Mouse (Mus musculus): ENCODE measurements around the gene Slc35f3. TPM values are rescaled to one million over a fixed set of nuclear protein-coding genes. Genes with fewer than 3 reads are reported as not detected.

The Slc35f3 gene
- 10 to 100 TPM; 40.2 to 45.2 TPM for total RNA-seq (2021)
- long read RNA-seq, transcript Slc35f3-201 (7 exons, 2,309 nt): major isoform, 45 of 70 reads
- long read RNA-seq, partial matches to known transcripts: 4 of 70 reads
- long read RNA-seq, other reads (novel, unspliced or antisense): 21 of 70 reads

DNA sequence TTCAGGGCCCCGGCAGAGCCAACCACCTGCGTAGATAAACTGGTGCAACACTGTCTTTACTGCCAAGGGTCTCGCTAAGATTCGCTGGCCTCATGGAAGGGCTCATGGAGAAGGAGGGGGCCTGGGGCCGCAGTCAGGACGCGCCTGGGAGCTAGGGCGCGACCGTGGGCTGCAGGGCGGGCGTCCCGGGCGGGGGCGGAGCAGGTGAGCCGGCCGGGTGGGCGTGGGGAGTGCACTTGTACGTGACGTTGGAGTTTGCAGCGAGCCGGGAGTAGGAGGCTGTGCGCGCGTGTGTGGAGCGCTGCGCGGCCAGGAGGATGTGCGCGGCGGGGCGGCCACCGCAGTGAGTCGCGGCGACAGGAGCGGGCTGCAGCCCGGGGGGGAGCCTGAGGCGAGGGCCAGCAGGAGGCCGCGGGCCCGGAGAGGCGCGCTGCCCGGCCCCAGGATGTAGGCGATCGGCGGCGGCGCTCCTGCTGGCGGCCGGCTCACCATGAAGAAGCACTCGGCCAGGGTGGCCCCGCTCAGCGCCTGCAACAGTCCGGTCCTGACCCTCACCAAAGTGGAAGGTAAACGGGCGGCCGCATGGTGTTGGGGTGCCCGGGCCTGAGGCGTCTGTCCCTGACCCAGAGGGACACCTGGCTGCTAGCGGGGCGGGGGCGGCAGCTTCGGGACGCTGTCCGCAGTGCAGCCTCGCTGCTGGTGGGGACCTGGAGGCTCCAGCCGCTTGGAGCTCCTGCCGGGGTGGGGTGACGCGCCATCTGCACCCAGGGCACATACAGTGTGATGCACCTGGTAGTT is at the start of gene Slc35f3:
Slc35f3 (plus strand) TSS at position 263 of the 798 bp plus-strand sequence.
- peak; percentile 61 to 77 for DNase-seq (ENCODE audit: low spot score in 2 of 2)

DNA sequence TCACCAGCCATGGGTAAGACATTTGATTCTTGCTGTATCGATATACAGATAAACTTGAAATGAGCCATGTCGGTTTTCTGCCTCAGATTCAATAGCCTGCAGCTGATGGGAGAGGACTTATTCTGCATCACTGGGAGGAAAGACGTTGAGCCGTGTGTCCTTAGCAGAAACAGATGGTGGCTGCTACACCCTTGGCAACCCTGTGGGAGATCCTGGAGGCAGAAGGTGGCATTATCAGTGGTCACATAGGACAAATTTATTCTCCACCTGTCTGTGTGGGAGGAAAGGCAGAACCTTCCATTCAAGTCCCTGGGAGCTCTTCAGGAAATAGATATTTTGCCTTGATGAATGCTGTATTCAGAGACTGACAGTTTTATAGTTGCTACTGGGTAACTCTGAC is 47.9 kb upstream of the Slc35f3 start:
- DNase-seq (ENCODE audit: low spot score in 2 of 2): no peak

DNA sequence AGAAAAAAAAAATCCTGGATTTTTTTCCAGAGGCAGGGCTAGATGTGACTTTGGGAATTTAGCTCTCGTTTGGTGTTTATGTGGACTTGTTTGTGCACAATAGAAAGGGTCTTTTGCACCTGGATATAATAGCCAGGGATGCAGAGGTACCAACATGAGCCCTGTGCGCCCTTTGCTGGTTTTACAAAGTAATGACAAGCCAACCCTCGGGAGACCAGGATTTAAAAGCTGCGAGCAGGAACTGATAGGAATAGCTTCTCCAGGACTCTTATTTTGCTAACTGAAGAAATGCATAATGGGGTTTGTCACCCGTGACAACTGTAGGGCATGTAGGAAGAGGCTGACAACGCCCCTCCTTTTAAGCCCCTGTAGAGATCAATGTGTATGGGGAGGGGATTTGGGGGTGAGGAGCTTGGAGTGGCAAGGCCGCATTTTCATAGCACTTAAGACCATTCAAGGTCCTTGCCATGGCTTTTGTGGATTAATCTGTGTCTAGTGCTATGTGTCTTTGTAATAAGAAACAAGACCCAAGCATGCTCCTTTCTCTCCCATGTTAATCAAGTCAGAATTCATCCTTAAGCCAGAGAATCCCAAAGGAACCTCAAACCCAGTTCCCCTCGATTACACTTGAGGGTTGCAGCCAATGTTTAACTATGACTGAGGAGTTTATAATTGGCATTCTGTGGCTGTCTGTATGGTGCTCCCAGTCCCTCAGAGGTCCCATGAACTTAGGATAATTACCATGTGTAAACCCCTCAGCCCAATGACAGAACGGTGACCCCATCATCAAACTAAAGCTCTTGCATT is 41.6 kb upstream of the Slc35f3 start:
- no peak for DNase-seq (ENCODE audit: low spot score in 2 of 2)

DNA sequence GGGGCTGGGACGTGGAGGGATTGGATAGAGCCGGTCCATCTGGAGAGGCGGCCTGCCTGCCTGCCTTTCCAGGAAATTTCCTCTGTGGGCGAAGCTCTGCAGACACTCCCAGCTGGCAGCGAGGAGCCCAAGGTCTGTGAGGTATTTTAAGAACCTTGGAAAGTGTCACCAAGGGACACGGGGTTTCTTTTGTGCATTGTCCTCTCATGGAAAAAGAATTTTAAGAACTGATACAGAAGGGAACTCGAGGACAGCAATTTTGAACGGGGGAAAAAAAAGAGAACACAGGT is 41.0 kb upstream of the Slc35f3 start:
- no peak for DNase-seq (ENCODE audit: low spot score in 2 of 2)

DNA sequence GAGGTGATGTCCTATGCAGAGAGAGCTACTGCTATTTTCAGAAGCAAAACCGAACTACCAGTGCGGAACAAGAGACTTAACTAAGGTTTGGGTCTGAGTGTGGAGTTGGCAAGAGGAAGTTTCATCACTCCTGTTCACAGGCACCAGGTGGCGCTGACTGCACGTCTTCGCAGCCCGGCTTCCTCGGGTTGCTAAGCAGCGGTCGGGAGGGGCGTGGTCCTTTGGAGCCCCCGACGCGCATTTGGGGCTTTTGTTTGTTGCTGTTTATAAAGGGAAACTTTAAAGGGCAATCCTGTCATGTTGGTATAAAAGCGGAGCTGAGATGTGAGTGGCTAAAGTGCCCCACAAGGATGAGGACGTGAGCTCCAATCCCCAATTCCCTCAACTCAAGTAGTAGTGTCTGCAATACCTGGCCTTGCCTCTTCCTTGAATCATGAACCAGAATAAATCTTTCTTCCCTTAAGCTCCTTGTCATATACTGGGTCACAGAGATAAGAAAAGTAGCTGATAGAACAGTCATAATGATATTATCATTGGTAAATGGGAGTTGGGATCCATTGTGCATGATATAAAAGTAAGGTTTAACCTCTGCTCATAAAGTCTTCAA is 40.1 kb upstream of the Slc35f3 start:
- peak; percentile 69 to 86 for DNase-seq (ENCODE audit: low spot score in 2 of 2)

DNA sequence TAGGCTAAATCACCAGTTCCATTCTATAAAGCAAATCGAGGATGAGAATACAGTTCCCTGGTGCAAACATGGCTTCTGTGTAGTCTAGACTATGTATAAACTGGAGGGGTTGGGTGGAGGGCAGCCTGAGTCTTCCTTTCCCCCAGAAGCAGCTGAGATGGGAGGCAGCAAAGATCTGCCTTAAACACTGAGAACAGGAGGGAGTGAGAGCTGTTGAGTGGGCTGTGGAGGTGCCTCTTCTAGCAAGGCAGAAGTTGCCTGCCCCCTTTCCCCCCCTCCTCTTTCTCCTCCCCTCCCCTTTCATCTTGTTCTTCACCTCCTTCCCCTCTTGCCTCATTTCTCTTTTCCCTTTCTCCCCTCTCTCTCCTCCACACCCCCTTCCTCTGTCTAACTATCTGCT is 33.2 kb upstream of the Slc35f3 start:
- DNase-seq (ENCODE audit: low spot score in 2 of 2): no peak

DNA sequence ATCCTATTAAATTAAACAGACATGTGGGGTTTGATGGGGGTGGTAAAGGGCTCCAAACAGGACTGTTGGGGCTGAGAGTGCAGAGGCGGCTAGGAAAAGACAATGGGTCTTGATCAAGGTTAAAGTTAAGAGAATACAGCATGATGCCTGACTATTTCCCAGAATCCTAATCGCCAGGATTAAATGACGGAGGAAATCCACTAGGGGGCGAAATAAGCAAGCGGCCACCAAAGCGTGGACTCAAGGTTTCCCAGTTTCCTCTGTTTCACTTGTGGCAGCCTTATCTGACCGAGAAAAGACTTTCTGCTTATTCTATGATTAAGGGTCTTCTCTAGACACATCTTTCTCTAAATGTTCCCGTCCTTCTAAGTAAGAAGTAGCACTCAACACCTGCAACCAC is 31.2 kb upstream of the Slc35f3 start:
- no peak for DNase-seq (ENCODE audit: low spot score in 2 of 2)

DNA sequence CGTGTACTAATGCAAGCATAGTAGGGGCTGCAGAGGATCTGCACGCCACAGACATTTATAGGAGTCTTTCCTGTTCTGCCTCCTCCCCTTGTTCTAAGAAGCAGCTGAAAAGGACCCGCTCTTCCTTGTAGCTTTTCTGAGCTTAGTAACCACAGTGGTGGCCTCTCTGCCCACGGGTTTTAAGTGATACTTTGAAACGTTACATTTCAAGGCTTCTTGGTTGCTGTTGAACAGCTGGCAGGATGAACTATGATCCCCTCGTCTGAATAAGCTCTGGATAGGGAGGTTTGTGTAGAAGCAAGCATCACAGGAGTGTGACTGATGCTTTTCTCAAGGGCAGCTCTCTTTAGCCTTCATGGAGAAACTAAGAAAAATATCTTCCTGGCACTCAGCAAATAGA is 28.6 kb upstream of the Slc35f3 start:
- DNase-seq (ENCODE audit: low spot score in 2 of 2): no peak

DNA sequence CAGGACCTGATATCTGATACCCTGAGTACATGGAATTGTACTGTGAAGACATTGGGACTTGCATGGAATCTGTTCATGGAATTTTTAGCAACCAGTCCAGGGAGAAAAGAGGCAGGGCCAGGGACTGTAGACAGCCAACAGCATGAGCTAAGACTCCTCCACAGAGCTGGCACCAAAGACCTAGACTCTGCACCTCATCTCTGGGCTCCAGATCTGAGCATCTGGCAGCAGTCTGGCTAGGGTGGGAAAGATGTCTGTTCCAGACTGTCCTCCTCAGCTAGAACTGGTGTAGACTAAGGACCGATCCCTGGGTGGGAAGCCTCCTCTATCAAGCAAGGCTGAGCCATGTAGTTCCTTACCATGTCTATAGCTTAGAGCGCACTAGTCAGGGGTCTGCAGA is 25.9 kb upstream of the Slc35f3 start:
- DNase-seq (ENCODE audit: low spot score in 2 of 2): peak in 1 of 2 experiments; percentile 43

DNA sequence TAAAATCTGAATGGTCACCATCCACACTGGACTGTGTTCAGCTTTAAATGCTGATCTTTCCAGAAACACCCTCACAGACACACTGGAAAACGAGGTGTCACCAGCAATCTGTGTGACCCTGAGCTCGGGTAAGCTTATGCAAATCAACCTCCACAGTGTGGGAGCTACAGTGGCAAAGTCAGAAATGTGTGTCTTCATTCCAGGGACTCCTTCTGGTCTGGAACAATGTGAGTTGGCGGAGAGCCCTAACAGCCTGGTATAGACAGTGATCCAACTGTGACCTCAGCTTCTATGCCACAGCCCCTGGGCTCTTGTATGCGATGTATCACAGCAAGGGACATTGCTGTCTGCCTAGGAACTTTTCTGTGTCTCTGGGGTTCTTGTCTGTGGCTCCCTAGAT is 25.3 kb upstream of the Slc35f3 start:
- peak in 1 of 2 experiments; percentile 64 for DNase-seq (ENCODE audit: low spot score in 2 of 2)

DNA sequence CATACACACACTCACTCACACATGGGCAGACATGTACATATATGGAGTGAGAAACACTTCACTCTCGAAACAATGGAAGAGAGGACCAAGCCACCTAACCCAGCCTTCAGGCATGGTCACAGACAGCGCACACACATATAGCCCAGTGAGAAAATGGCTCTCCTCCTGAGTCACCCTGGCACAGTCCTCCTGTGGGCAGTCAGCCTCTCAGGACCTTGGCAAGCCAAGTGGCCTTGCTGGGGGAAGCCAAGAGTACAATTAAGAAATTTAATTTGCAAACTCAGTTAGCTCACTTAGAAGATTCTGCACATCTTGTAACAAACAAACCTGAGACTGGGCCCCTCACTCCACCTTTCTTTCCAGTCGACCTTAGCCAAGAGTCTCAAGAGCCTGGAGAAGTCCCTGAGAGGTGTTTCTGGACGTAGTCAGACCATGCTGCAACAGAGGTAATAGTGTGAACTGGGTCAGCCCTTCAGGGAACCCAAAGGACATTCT is 23.4 kb upstream of the Slc35f3 start:
- no peak for DNase-seq (ENCODE audit: low spot score in 2 of 2)

DNA sequence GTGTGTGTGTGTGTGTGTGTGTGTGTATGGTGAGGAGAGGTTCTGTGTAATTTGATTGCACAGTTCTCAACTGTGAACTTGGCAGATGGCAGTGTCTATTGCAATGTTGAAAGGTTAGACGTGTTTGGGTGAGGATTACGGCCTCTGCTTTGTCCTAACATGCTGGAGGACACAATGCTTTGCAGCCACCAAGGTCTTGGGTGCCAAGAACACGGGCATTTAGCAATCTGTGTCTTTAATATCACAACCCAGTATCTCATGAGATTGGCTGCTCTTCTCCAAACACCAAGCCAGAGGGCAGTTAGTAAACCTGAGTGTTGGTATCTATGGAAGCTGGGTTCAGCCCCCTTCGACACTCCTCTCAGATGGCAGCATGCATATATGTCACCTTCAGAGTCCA is 22.5 kb upstream of the Slc35f3 start:
- DNase-seq (ENCODE audit: low spot score in 2 of 2): no peak

DNA sequence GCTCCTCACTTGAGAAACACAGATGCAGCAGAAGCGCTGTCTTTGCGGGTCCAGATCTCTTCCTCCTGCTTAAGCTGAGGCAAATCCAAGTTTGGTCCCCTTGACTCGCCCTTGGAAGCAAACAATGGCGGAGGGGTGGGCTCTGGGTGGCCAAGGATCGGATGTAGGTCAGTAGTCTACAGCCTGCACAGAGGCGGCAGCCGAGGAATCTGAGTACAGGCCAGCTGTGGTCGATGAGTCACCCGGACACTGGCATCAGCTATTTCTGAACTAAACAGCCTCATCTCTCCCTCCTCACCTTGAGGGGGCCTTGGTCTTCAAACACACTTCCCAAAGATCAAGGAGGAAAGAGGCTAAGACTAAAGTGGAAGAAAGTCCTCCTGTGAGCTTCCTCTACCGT is 6.4 kb upstream of the Slc35f3 start:
- DNase-seq (ENCODE audit: low spot score in 2 of 2): no peak

DNA sequence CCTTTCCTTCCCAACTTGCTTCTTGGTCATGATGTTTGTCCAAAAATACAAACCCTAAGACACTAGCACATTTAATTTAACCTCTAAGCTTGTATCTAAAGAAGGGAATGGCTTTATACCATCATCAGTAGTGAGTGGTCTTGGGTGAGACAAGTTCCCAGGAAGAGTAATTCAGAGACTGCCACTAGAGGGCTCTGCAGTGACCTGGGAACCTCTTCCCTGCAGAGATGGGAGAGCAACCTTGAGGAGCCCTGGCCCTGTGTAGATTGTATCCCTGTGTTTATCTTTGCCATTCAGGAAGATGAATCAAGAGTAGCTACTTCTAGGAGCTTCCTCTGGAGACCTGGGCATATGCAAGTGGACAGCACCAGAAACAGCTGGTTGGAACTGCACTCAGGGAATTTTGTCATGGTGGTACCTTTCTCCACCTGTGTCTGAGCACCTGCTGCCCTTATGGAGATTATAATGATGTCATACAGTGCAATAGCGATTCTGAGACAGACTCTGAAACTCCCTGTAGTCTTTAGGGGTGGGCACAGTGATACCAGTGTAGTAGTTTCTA is 993 bp upstream of the Slc35f3 start:
- DNase-seq (ENCODE audit: low spot score in 2 of 2): peak in 1 of 2 experiments; percentile 71

DNA sequence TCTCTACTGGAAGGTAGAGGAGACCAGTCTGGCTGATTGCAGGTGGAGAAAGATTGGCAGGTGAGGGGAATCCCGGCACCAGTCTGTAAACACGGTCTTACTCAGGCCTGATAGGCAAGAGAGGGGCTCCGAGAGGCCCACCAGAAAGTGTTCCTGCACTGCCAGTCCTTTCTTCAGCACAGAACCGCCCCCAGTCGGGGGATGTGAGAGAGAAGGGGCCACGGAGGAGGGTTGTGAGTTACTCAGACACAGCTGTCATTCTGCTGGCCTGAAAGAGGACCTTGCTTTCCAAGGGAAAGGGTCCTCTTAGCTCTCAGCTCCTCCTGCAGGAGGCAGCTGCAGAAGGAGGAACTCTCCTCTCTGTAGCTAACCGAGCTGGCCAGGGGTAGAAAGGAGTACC is 975 bp downstream of the Slc35f3 start:
- DNase-seq (ENCODE audit: low spot score in 2 of 2): peak in 1 of 2 experiments; percentile 45

DNA sequence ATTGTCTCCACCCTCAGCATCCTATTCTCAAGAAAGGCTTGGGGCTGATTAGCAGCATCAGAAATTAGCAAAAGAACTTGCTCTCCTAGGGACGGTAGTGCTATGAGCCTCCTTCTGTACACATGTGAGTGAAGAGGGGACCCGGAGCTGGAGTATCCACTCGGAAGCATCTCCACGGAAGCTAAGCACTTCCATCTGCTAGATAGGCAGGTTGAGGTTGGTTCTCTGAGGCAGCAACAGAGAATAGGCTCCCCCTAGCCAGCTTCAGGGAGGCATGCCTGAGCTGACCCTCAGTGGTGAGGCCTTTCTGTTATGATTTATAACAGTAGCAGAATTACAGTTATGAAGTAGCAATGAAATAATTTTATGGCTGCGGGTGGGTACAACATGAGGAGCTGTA is 2.0 kb downstream of the Slc35f3 start:
- no peak for DNase-seq (ENCODE audit: low spot score in 2 of 2)

DNA sequence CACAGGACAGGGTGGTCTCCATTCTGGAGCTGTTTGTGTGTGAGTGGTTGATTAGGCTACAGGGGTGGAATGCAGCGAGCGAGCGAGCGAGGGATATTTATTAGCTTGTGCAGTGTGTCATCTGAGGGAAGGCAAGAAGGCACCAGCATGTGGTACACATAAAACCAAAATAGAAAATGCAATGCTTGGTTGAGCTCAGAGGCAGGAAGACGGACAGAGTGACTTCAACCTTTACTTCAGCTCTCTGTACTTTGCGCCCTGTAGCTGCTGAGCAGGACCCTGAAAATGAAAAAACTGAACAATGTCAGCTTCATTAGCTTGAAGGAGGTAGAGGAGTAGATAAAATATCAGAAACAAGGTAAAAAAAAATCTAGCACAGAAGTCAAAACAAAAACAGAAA is 3.2 kb downstream of the Slc35f3 start:
- DNase-seq (ENCODE audit: low spot score in 2 of 2): no peak

DNA sequence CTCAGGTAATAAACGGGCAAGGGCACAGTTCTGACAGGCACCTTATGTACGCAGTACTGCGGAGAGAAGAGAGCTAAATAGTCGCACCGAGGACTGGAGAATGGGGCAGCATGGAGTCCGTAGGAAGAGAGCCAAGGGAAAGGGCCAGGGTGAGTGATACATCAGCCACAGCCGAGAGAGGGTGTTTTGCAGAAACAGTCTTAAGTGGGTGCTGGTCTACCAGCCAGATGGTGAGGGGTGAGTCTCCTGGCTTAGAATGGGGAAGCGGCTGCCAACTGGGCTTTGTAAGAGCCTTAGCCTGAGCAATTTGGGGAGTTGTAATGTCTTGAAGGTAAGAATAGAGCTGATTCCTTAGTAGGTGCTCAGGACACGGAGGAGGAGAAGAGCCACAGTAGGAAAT is 8.8 kb downstream of the Slc35f3 start:
- peak in 1 of 2 experiments; percentile 26 for DNase-seq (ENCODE audit: low spot score in 2 of 2)

DNA sequence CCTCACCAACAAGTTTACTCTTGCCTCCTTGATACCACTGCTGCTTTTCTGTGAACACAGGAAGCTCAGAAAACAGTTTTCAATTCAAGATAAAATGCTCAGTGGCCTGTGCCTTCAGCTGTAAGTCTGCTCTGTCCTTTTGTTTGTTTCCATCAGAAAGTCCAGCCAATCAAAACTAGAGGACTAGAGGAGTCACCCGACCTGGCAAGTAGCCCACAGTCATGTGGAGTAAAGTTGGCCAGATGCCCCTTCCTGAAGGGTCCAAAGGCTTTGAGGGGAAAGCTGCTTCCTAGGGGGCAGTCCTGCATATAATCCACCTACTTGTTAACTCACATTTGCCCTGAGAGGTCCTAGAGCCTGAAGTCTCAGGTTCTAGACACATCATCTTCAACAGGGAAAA is 10.7 kb downstream of the Slc35f3 start:
- DNase-seq (ENCODE audit: low spot score in 2 of 2): no peak

DNA sequence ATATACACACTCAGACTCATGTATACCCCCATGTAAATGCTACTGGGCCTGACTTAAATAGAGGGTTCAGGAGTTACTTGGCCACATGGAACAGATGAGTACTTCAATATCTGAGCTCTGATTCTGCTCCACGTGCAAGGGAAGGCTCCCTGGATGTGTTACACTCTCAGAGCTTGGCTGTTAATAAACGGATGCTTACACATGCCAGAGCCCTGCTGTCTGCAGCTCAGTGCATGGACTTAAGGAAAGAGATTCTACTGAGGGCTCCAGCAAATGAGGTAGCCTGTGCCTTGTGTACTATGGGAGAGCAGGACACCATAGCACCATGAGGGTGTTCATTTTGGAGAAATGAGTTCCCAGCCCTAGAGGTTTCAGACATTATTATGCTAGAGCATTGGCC is 26.6 kb downstream of the Slc35f3 start:
- no peak for DNase-seq (ENCODE audit: low spot score in 2 of 2)

DNA sequence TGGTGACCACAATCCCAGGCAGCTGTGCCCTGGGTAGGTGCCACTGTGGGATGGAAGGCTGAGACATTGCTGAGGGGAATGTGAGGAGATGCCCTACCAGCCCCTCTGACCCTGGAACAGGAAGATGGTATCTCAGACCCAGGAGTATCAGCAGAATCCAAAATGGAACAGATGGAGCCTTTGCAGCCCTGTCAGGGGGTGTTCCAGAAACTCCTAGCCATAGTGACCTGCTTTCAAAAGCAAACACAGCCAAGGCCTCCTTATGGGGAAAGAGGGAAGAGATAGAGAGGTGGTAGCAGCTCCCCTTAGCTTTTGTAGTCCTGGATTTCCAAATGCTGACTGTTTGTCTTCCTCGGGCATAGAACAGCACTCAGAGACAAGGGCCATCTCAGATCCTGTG is 27.8 kb downstream of the Slc35f3 start:
- DNase-seq (ENCODE audit: low spot score in 2 of 2): no peak

DNA sequence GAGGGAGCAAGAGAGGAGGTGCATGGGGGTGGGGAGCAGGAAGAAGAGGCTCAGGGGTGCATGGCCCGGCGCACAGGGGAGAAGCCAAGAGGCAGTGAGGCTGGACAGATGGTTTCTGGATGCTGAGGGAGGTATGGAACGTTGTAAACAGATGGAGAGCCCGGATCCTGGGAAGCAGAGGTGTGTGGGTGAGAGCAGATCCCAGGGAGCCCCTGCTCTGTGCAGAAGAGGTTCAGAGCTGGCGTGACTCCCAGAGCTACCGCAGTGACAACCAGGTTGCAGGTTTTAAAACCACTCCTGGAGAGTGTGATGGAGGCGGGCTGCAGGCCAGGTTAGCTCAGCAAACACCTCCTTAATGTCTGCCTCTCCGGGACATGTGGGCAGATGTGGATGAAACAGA is 28.4 kb downstream of the Slc35f3 start:
- DNase-seq (ENCODE audit: low spot score in 2 of 2): peak; percentile 71 to 87

Data from layer of hippocampus, adult 18-20 months (tissue).